Mouse (Mus musculus) brown adipose tissue, adult 24 weeks (tissue): Measurements from ENCODE around the gene Recql5. TPM values are rescaled to one million over a fixed set of nuclear protein-coding genes. Genes with fewer than 3 reads are reported as not detected.
"Not testable (repeated sequence)": the region's sequence is repeated elsewhere in the genome, so short reads cannot be mapped to it uniquely, and the experiment has no call there.

Experiments
- H3K27ac ChIP-seq: fragments of 200-500 bp; replicated peaks from 2 replicates; pipeline ENCODE4 v1.5.1; 2012; ENCODE audit warnings: low read depth, mild to moderate bottlenecking, low read length
- H3K4me1 ChIP-seq: fragments of 200-500 bp; 2 replicates; pipeline ENCODE4 v1.6.1; 2012; ENCODE audit warnings: low read length, mixed read lengths; ENCODE audit not compliant: control insufficient read depth, insufficient read depth, insufficient read length
- H3K4me3 ChIP-seq: fragments of 200-500 bp; 2 replicates; pipeline ENCODE4 v1.5.1; 2012; ENCODE audit warnings: low read depth, mild to moderate bottlenecking, low read length, moderate library complexity; ENCODE audit not compliant: insufficient read depth
- polyA plus RNA-seq: library from polyadenylated mRNA; stranded (reverse); fragments of >200 nt; gene quantifications from 2 replicates; pipeline ENCODE4 v1.2.4, GENCODE M21; 2012; ENCODE audit not compliant: missing spikeins, insufficient read depth, insufficient read length

Recql5 gene
- polyA plus RNA-seq, 1 experiment: 4.2 TPM

DNA sequence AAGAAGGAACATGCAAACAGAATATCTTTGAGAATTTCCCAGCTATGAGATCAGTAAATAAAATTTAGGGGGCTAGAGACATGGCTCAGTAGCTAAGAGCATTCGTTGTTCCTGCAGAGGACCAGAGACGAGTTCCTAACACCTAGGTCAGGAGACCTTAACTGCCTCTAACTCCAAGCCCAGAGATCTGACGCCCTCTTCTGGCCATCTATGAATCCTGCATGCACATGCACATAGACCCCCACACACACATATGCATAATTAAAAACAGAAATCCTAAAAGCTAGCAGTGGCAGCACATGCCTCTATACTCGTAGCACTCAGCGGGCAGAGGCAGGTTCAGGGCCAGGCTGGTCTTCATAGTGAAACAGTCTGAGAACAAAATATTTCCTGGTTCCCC lies 56.8 kb downstream of the Recql5 start:
- H3K27ac ChIP-seq: no peak overlapping the region
- H3K4me1 ChIP-seq: no peaks in the 10 kb centered on the region
- H3K4me3 ChIP-seq: no peak overlapping the region

DNA sequence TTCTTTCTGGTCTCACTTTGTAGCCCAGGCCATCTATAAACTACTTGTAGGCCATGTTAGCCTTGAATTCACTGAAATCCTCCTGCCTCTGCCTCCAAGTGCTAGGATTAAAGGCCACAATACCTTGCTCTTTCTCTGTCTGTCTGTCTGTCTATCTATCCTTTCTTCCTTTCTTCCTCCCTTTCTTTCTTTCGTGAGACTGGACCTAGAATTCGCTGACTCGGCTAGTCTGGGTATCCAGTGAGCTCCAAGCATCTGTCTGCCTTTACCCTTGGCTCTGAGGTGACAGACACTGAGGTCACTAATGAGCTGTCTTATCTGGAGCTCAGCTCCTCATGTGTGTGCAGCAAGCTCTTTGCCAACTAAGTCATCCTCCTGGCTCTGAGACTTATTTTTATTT lies 57.3 kb downstream of the Recql5 start:
- Histone ChIP-seq H3K4me3 (no peak overlapping the region), H3K27ac (no peak overlapping the region), H3K4me1 (no peaks in the 10 kb centered on the region)

DNA sequence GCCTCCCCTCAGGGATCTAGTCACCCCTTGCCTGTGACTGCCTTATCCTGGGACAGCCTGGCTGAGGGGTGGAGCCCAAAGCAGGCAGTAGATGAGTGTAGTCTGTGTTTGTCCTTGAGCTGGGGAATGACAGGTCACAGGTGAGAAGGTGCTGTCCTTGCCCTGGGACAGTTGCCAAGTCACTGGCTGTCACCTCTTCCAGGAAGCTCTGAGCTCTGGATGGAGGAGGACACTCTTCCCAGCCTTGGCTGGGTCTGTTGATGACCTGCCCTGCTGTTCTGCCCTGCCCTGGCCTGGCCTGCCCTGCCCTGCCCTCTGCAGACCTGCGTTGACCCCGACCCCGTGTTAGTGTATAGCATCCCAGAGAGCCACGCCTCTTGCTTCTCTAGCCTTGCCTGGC lies 60.8 kb downstream of the Recql5 start:
- H3K27ac ChIP-seq: no peak overlapping the region
- no peaks in the 10 kb centered on the region for H3K4me1 ChIP-seq
- no peak overlapping the region for H3K4me3 ChIP-seq

DNA sequence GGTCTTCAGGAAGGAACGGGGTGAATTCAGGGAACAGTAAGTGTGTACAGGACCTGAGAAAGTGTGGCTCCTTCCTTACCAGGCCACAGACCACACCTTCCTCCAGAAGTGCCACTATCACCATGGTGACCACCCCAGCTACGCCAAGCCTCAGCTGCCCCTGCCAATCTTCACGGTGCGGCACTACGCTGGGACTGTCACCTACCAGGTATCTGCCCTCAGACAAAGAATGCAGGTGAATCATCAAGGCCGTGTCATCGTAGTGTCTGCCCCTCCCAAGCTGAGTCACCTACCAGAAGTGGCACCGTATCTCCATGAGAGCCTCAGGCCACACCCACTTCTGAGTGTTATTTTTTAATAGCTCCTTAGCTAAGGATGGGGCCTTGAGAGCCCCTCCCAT lies 63.9 kb downstream of the Recql5 start:
- H3K4me1 ChIP-seq: no peaks in the 10 kb centered on the region
- H3K27ac ChIP-seq: no peak overlapping the region
- H3K4me3 ChIP-seq: no peak overlapping the region

DNA sequence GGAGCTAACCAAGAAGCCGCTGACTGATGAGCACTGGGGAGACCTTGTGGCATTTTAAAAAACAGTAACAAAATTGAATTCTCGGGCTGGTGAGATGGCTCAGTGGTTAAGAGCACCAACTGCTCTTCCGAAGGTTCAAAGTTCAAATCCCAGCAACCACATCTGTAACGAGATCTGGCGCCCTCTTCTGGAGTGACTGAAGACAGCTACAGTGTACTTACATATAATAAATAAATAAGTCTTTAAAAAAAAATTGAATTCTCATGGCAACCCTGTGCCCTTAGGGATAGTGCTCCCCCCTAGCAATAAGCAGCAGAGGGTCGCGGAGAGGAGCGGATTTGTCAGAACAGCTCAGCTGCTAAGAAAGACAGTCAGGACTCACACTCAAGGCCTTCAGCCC lies 69.4 kb downstream of the Recql5 start:
- H3K27ac ChIP-seq: no peak overlapping the region

DNA sequence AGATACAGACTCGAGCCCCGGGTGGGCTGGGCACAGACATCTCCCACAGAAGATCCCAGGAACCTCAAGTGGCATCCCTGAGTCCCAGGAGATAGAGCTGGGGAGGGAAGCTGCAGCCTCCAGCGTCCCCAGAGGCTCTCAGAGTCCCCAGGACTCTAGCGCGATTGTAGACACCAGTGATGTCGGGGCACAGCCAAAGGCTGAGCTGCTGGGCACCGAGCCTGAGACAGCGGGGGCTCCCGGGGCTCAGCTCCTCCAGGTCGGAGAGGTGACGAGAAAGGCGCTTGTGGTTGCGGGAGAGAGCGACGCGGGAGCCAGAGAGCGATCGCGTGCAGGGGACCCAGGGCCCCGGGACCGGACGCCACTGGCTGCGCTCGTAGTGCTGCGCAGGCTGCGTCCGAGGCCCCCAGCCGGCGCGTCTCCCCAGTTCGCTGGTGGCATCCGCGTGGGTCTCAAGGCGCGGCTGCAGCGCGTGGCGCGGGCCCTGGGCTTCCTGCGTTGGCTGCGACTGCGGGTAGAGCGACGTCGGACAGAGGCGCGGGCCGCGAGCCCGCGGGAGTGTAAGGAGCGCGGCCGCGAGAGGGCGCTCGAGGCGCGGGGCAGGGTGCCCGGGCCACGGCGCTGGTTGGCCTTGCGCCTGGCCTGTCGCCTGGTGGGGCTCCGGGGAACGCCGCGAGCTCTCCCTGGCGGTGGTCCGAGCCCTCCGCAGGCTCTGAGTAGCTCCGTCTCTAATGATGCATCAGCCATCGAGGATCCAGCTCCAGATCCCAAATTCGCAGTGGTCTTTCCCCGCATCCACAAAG lies 73.9 kb downstream of the Recql5 start:
- peaks cover 3% of the 10 kb centered on the region; the same call in 1 of the 2 replicates for H3K4me1 ChIP-seq
- H3K27ac ChIP-seq: no peak overlapping the region
- H3K4me3 ChIP-seq: peak overlapping the region; percentile 48

More for the DNA sequence above, 69.4 kb downstream of the Recql5 start:
- no peak overlapping the region for H3K4me3 ChIP-seq
- no peaks in the 10 kb centered on the region for H3K4me1 ChIP-seq

DNA sequence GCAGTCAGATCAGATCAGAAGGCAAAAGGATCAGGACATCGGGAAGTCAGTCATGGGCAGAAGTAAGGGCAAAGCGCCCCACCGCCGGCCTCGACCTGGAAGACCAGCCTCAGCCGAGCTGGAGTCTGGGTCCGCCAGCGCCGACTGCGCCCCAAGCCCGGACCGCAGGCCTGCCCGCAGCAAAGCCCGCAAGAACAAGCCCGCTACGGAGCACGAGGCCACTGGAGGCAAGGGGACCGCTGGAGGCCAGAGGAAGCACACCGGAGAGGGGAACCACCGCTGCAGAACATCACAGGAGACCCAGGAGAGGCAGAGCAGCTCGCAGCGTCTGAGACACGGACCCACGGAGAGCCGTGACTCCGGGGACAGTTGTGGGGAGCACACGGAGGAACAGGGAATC lies 74.9 kb downstream of the Recql5 start, which contains the start of gene Myo15b:
Gene Myo15b, plus strand, starts transcription at position 53 of the 400 bp plus-strand sequence.
- H3K27ac ChIP-seq: no peak within 1 kb of the TSS
- peak within 1 kb of the TSS; percentile 48 for H3K4me3 ChIP-seq
- H3K4me1 ChIP-seq: peaks cover 3% of the 10 kb centered on the region; the same call in 1 of the 2 replicates

DNA sequence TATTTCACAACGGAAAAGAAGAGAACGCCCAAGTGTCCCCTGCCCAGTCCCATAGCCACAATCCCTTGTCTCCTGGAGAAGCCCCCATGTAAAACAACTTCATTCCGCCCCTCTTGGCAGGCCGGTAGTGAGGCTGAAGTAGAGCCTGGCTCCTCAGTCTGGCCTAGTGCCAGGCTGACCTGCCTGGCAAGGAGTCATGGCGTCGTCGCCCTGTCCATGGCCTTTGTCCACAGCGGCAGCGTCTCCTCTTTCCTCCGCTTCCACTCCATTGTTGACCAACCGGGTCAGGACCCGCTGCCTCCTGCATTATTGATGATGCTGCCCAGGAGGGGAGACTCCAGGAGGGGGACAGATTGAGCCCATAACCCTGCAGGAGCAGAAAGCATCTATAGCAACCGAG lies 75.3 kb downstream of the Recql5 start:
- Histone ChIP-seq H3K4me1 (peaks cover 3% of the 10 kb centered on the region; the same call in 1 of the 2 replicates), H3K27ac (no peak overlapping the region), H3K4me3 (no peak overlapping the region)

DNA sequence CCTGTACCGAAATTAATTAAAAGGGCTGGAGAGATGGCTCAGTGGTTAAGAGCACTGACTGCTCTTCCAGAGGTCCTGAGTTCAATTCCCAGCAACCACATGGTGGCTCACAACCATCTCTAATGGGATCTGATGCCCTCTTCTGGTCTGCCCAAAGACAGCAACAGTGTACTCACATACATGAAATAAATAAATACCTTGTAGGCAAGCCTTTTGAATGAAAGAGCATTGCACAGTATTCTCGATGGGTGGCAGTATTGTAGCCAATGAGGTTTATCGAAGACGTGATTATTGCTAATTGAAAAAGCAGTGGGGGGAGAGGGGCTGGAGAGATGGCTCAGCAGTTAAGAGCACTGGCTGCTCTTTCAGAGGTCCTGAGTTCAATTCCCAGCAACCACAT lies 76.1 kb downstream of the Recql5 start:
- H3K4me3 ChIP-seq, H3K4me1 ChIP-seq, H3K27ac ChIP-seq: not testable (repeated sequence)

DNA sequence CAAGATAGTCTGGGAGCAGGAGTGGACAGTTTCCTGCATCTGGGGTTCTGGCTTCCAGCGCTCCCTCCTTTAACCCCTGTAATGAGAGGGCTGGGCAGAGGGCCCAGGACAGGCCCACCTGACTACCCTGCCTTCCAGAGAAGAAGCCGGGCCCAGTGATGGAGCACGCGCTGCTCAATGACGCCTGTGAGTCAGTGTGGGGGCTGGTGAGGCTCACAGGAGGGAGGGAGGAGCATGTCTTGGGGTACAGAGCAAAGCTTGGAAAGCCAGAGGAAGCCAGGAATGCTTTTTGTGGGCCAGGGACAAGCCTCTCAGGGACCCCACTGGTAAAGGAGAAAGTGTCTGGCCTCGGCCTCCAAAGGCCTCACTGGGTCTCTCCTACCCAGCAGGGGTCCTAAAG lies 78.6 kb downstream of the Recql5 start:
- peaks cover 3% of the 10 kb centered on the region; the same call in 1 of the 2 replicates for H3K4me1 ChIP-seq
- H3K27ac ChIP-seq: no peak overlapping the region
- no peak overlapping the region for H3K4me3 ChIP-seq

DNA sequence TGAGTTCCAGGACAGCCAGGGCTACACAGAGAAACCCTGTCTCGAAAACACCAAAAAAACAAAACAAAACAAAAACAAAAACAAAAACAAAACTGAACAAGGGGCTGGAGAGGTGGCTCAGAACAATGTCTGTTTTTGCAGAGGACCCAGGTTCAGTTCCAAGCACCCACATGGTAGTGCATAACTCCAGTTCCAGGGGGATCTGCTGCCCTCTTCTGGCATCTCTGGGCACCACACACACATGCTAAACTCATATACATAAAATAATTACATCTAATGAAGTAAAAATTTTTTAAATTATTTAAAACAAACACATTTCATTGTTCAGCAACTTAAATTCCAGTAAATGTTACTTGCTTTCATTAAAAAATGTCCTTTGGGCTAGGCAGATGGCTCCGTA lies 87.5 kb downstream of the Recql5 start:
- Histone ChIP-seq H3K27ac (no peak overlapping the region), H3K4me3 (no peak overlapping the region), H3K4me1 (no peaks in the 10 kb centered on the region)

DNA sequence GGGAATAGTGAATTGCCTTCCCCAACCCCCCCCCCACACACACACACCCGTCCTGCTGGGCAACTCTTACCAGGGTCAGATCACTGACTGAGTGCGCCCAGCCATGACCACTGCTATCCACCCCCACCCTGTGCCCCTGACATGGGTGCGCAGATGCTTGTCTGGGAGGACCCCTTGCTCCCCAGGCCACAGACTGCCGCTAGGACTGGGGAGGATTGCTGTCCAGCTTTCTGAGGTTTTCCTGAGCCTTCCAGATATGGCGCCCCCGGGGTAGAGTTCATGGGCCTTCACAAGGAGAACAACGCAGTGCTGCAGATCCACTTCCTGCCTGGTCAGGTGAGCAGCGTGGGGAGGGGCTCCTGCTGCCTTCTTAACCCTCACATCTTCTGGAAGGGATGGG lies 89.0 kb downstream of the Recql5 start:
- no peaks in the 10 kb centered on the region for H3K4me1 ChIP-seq
- no peak overlapping the region for H3K27ac ChIP-seq
- no peak overlapping the region for H3K4me3 ChIP-seq

DNA sequence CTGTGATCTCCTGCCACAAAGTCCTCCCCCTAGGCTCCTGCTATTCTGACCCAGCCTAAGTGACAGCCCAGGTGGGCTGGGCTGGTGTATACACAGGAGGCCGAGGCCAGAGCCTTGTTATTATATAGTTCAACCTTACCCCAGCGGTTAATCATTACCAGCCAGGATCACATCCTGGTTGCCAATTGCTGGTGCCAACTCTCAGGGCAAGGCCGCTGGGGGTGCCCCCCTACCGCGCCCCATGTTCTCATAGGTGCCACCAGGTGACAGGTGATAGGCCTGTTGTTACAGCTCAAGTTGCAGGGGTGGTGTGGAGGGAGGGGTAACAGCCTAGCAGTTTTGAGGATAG lies 89.4 kb downstream of the Recql5 start:
- no peaks in the 10 kb centered on the region for H3K4me1 ChIP-seq
- no peak overlapping the region for H3K27ac ChIP-seq
- no peak overlapping the region for H3K4me3 ChIP-seq

DNA sequence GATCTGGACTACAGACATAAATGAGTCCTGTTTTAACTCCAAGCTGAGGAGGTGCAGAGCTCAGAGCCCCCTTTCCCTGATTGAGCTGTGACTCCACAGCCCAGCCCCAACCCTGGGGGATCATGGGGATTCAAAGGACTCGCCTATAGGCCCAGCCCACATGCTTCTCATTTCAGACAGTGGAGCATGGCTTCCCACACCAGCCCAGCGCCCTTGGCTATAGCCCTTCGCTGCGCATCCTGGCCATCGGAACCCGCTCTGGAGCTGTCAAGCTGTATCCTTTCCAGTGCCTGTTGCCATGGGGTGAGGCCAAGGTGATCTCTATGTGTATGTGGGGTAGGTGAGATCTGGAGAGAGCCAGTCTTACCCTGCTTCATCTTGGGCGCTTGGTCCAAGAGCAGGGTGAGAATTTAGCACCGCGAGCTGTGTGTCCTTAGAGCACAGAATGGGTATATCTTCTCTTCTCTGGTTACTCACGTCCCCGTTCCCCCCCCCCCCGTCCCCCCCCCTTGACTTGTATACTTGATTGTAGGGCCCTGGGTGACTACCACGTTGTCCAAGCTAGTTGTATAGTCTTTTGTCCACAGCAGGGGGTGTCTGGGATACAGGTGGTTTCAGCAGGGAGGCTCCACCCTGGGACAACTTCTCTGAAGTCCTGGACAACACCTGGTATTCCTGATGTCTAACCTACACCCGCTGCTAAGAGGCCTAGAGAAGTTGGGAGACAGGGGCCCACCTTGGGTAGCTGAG lies 90.0 kb downstream of the Recql5 start:
- no peak overlapping the region for H3K4me3 ChIP-seq
- no peak overlapping the region for H3K27ac ChIP-seq
- H3K4me1 ChIP-seq: no peaks in the 10 kb centered on the region
